ENCODE assay signal across 12 mouse cellular contexts in the genomic region with DNA sequence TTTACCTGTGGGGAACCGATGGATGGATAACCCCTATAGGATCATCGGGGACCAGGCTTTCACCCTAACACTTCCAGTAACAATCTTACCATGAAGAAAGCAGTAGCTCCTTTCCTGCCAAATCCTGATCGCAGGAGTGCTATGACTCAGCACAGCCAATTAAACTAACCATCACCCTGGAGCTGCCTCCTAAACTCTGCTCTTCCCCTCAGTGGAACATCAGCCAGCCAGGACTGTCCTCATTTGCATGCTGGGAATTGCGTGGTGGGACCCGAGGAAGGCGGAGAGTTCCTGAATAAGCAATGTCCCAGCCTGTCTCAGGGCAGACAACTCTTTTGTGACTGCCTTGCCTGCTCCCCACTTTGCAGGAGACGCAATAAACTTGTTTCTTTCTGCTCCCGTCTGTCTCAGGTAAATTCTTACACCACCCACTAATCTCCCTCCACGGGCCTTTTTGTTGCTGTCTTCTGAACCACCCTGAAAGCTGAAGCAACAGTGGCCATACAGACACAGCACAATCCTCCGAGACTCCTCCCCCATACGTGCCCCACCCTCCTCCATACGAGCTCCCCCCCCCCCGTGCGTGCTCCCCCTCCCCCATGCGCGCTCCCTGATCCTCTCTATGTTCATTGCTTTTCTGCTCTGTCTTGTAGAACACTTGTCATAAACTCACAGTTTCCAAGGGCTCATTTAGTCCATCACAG.
DNase-seq lines count a peak whose midpoint lies in the region; ATAC-seq lines count a peak whose summit lies in the region.
"Had no signal": no experiment of that assay in that cellular context is flagged by ENCODE, and none has a peak within 500 bp of the region (broad histone marks: within the 10 kb centered on the region; RNA-seq: fewer than 3 reads in every experiment).

No protein-coding gene starts in this region.

- DNase-seq in kidney, adult 9 months = no peak
- DNase-seq in MN1 (ENCODE audit: low spot score) = peak; percentile 87
- DNase-seq in liver, embryonic 11.5 days (ENCODE audit: low spot score) = no peak
- DNase-seq in gastrocnemius, postnatal 10 days = no peak
- no peak for DNase-seq in spleen, postnatal 14 days (ENCODE audit: low spot score in 2 of 2)
- DNase-seq: B cell, adult 2 months; cerebellum, adult 9-11 months had no signal

- 39% methylated on average over 16 of the region's 16 CpGs for WGBS in kidney, embryonic 14.5 days
- WGBS in forebrain, embryonic 13.5 days = 27% methylated on average over 16 of the region's 16 CpGs
- 30% methylated on average over 16 of the region's 16 CpGs for WGBS in midbrain, embryonic 13.5 days
- 41% methylated on average over 16 of the region's 16 CpGs for WGBS in liver, embryonic 11.5 days

- no peak overlapping the region; the same call in 1 of the 2 replicates for H3K4me2 ChIP-seq in kidney, embryonic 14.5 days (replicated peaks; ENCODE audit: low read depth, low read length)
- peak overlapping the region; percentile 28; the same call in 1 of the 2 replicates for H3K4me2 ChIP-seq in forebrain, embryonic 13.5 days
- H3K4me2 ChIP-seq in midbrain, embryonic 13.5 days (replicated peaks) = peak overlapping the region; percentile 25; the same call in 1 of the 2 replicates
- no peak overlapping the region for H3K4me2 ChIP-seq in liver, embryonic 11.5 days
- H3K4me2 ChIP-seq: stomach, embryonic 15.5 days had no signal

- H3K27ac ChIP-seq in kidney, embryonic 14.5 days (ENCODE audit: low read depth, low read length) = no peak overlapping the region
- H3K27ac ChIP-seq in forebrain, embryonic 13.5 days = no peak overlapping the region
- no peak overlapping the region for H3K27ac ChIP-seq in midbrain, embryonic 13.5 days
- no peak overlapping the region for H3K27ac ChIP-seq in liver, embryonic 11.5 days (ENCODE audit: low read depth, low read length)
- H3K27ac ChIP-seq: liver, embryonic 14.5 days; stomach, embryonic 15.5 days had no signal

- no peaks in the 10 kb centered on the region for H3K27me3 ChIP-seq in kidney, embryonic 14.5 days (ENCODE audit: control insufficient read depth, insufficient read depth, low read length)
- 0 out of 2 replicates have a peak, but pooled peaks cover 2% of the 10 kb centered on the region for H3K27me3 ChIP-seq in forebrain, embryonic 13.5 days
- H3K27me3 ChIP-seq in midbrain, embryonic 13.5 days = no peaks in the 10 kb centered on the region
- no peaks in the 10 kb centered on the region for H3K27me3 ChIP-seq in liver, embryonic 11.5 days (replicated peaks; ENCODE audit: control insufficient read depth, insufficient read depth, low read length)
- H3K27me3 ChIP-seq: stomach, embryonic 15.5 days had no signal

- peaks cover 5% of the 10 kb centered on the region; the same call in 1 of the 2 replicates for H3K4me1 ChIP-seq in kidney, embryonic 14.5 days (ENCODE audit: control insufficient read depth, insufficient read depth, low read length)
- peaks cover 15% of the 10 kb centered on the region for H3K4me1 ChIP-seq in forebrain, embryonic 13.5 days
- H3K4me1 ChIP-seq in midbrain, embryonic 13.5 days (replicated peaks) = peaks cover 25% of the 10 kb centered on the region
- H3K4me1 ChIP-seq in liver, embryonic 11.5 days (replicated peaks; ENCODE audit: control insufficient read depth, insufficient read depth, low read length) = no peaks in the 10 kb centered on the region

- no peaks in the 10 kb centered on the region for H3K36me3 ChIP-seq in kidney, embryonic 14.5 days (ENCODE audit: control insufficient read depth, insufficient read depth, low read length)
- no peaks in the 10 kb centered on the region for H3K36me3 ChIP-seq in forebrain, embryonic 13.5 days (ENCODE audit: poor library complexity, severe bottlenecking)
- H3K36me3 ChIP-seq in midbrain, embryonic 13.5 days = no peaks in the 10 kb centered on the region
- H3K36me3 ChIP-seq in liver, embryonic 11.5 days (ENCODE audit: control insufficient read depth, insufficient read depth, low read length) = no peaks in the 10 kb centered on the region
- H3K36me3 ChIP-seq: stomach, embryonic 15.5 days had no signal

- peak; percentile 35; the same call in 1 of the 2 replicates for ATAC-seq in kidney, embryonic 14.5 days (ENCODE audit: low FRiP score, low TSS enrichment)
- peak; percentile 51 for ATAC-seq in forebrain, embryonic 13.5 days
- ATAC-seq in midbrain, embryonic 13.5 days = peak; percentile 66
- no peak for ATAC-seq in liver, embryonic 11.5 days (replicated peaks; ENCODE audit: low FRiP score)

- H3K4me3 ChIP-seq in kidney, embryonic 14.5 days (ENCODE audit: low read length) = no peak overlapping the region
- no peak overlapping the region for H3K4me3 ChIP-seq in forebrain, embryonic 13.5 days
- H3K4me3 ChIP-seq in midbrain, embryonic 13.5 days (replicated peaks) = no peak overlapping the region
- no peak overlapping the region for H3K4me3 ChIP-seq in liver, embryonic 11.5 days (ENCODE audit: low read depth, low read length)
- H3K4me3 ChIP-seq: stomach, embryonic 15.5 days had no signal

- no peaks in the 10 kb centered on the region for H3K9me3 ChIP-seq in kidney, embryonic 14.5 days (ENCODE audit: control insufficient read depth, low read length)
- no peaks in the 10 kb centered on the region for H3K9me3 ChIP-seq in forebrain, embryonic 13.5 days (replicated peaks)
- H3K9me3 ChIP-seq in midbrain, embryonic 13.5 days = no peaks in the 10 kb centered on the region
- no peaks in the 10 kb centered on the region for H3K9me3 ChIP-seq in liver, embryonic 11.5 days (ENCODE audit: control insufficient read depth, low read length)
- H3K9me3 ChIP-seq: stomach, embryonic 15.5 days had no signal

- no peak overlapping the region for H3K9ac ChIP-seq in kidney, embryonic 14.5 days (ENCODE audit: low read depth, low read length)
- H3K9ac ChIP-seq in forebrain, embryonic 13.5 days = no peak overlapping the region
- H3K9ac ChIP-seq in midbrain, embryonic 13.5 days (replicated peaks) = no peak overlapping the region
- no peak overlapping the region for H3K9ac ChIP-seq in liver, embryonic 11.5 days (ENCODE audit: low read depth, low read length)
- H3K9ac ChIP-seq: liver, embryonic 14.5 days; stomach, embryonic 15.5 days had no signal

Comparison
In these comparisons a context has a peak if more than half of its experiments do, and no peak if none do; other contexts are left out.
1. H3K4me2 ChIP-seq: peak in forebrain, embryonic 13.5 days (single experiment) and midbrain, embryonic 13.5 days (single experiment); none in kidney, embryonic 14.5 days (single experiment) and liver, embryonic 11.5 days (single experiment).